9 mouse cellular contexts compared by ENCODE assay signal in genomic region chr17:62862298-62862999, GRCm38 (mm10). TPM values are rescaled to one million over a fixed set of nuclear protein-coding genes. Genes with fewer than 3 reads are reported as not detected.
A peak's percentile ranks its signal among the peaks of the same experiment; 100 is the strongest.
DNase-seq lines count a peak whose midpoint lies in the region; ATAC-seq lines count a peak whose summit lies in the region.
"Had no signal": no experiment of that assay in that cellular context is flagged by ENCODE, and none has a peak within 500 bp of the region (broad histone marks: within the 10 kb centered on the region; RNA-seq: fewer than 3 reads in every experiment).

No protein-coding gene starts in this region.

- ATAC-seq in forebrain, embryonic 11.5 days (replicated peaks; ENCODE audit: low FRiP score): peak; percentile 71
- ATAC-seq in hindbrain, embryonic 14.5 days (ENCODE audit: low FRiP score): peak; percentile 69; the same call in 1 of the 2 replicates

- no peaks in the 10 kb centered on the region; the same call in 1 of the 2 replicates for H3K27me3 ChIP-seq in forebrain, embryonic 11.5 days (ENCODE audit: control insufficient read depth, insufficient read depth, low read length)
- H3K27me3 ChIP-seq in hindbrain, embryonic 14.5 days (ENCODE audit: control insufficient read depth, insufficient read depth, low read length): no peaks in the 10 kb centered on the region
- peaks cover 32% of the 10 kb centered on the region for H3K27me3 ChIP-seq in midbrain, embryonic 10.5 days (ENCODE audit: low read depth, poor library complexity, severe bottlenecking)

- no peaks in the 10 kb centered on the region for H3K9me3 ChIP-seq in forebrain, embryonic 11.5 days (ENCODE audit: control insufficient read depth, low read length)
- H3K9me3 ChIP-seq in hindbrain, embryonic 14.5 days (ENCODE audit: control insufficient read depth, low read length): no peaks in the 10 kb centered on the region
- peaks cover 5% of the 10 kb centered on the region; the same call in 1 of the 2 replicates for H3K9me3 ChIP-seq in midbrain, embryonic 10.5 days (replicated peaks)

- peak overlapping the region; percentile 24; the same call in 1 of the 2 replicates for H3K4me2 ChIP-seq in forebrain, embryonic 11.5 days (ENCODE audit: low read depth, low read length, severe bottlenecking)
- peak overlapping the region; percentile 28 for H3K4me2 ChIP-seq in hindbrain, embryonic 14.5 days (replicated peaks)

- no peak overlapping the region for H3K4me3 ChIP-seq in forebrain, embryonic 11.5 days (ENCODE audit: low read depth, low read length)
- no peak overlapping the region for H3K4me3 ChIP-seq in hindbrain, embryonic 14.5 days (replicated peaks; ENCODE audit: low read length)
- H3K4me3 ChIP-seq in midbrain, embryonic 10.5 days: peak overlapping the region; percentile 30; the same call in 1 of the 2 replicates

- WGBS in forebrain, embryonic 11.5 days: 38% methylated on average over 12 of the region's 12 CpGs
- 26% methylated on average over 12 of the region's 12 CpGs for WGBS in hindbrain, embryonic 14.5 days
- 41% methylated on average over 12 of the region's 12 CpGs for WGBS in midbrain, embryonic 10.5 days

- peak; percentile 10 to 17 for DNase-seq in heart, adult 9 months (ENCODE audit: low spot score in 2 of 2)
- no peak for DNase-seq in heart, adult 11 months
- DNase-seq in ES-CJ7 (ENCODE audit: low read depth, low spot score): peak; percentile 11
- DNase-seq in forebrain, embryonic 11.5 days (ENCODE audit: low spot score): peak; percentile 54
- DNase-seq in hindbrain, embryonic 14.5 days (ENCODE audit: low spot score): no peak
- DNase-seq in midbrain, embryonic 10.5 days (ENCODE audit: low spot score): peak; percentile 48
- DNase-seq in thymus, postnatal 4 days: peak; percentile 21
- no peak for DNase-seq in kidney, adult 9 months

- no peak overlapping the region; the same call in 1 of the 2 replicates for H3K27ac ChIP-seq in forebrain, embryonic 11.5 days (ENCODE audit: low read depth, low read length)
- peak overlapping the region; percentile 12; the same call in 1 of the 2 replicates for H3K27ac ChIP-seq in hindbrain, embryonic 14.5 days
- peak overlapping the region; percentile 80 for H3K27ac ChIP-seq in midbrain, embryonic 10.5 days (replicated peaks)

- 0 out of 2 replicates have a peak, but pooled peaks cover 4% of the 10 kb centered on the region for H3K4me1 ChIP-seq in forebrain, embryonic 11.5 days (replicated peaks; ENCODE audit: control insufficient read depth, insufficient read depth, low read length)
- H3K4me1 ChIP-seq in hindbrain, embryonic 14.5 days (replicated peaks; ENCODE audit: control insufficient read depth, insufficient read depth, low read length): peaks cover 17% of the 10 kb centered on the region
- peaks cover 52% of the 10 kb centered on the region for H3K4me1 ChIP-seq in midbrain, embryonic 10.5 days

- no peaks in the 10 kb centered on the region for H3K36me3 ChIP-seq in forebrain, embryonic 11.5 days (ENCODE audit: control insufficient read depth, insufficient read depth, low read length)
- no peaks in the 10 kb centered on the region for H3K36me3 ChIP-seq in hindbrain, embryonic 14.5 days (replicated peaks; ENCODE audit: control insufficient read depth, insufficient read depth)
- peaks cover 28% of the 10 kb centered on the region for H3K36me3 ChIP-seq in midbrain, embryonic 10.5 days
- H3K36me3 ChIP-seq: G1E had no signal

- 0 out of 2 replicates have a peak overlapping the region, but pooled peaks have one; percentile 20 for H3K9ac ChIP-seq in forebrain, embryonic 11.5 days (ENCODE audit: low read length)
- no peak overlapping the region for H3K9ac ChIP-seq in hindbrain, embryonic 14.5 days

RNA-seq across cellular contexts. Expression of gene Efna5, which starts 18.7 kb away (rescaled TPM):
- 40.5 and 42.2 TPM in 2 replicates for polyA plus RNA-seq in forebrain, embryonic 11.5 days (2014; fragmentation: Nextera tagmentation; extraction: Ambion mirVana)
- polyA plus RNA-seq in hindbrain, embryonic 14.5 days (2014; fragmentation: Nextera tagmentation; extraction: Ambion mirVana): 36.2 and 45.2 TPM in 2 replicates
- polyA plus RNA-seq in midbrain, embryonic 10.5 days (2016; fragmentation: Nextera tagmentation; extraction: Ambion mirVana): 58.8 and 80.0 TPM in 2 replicates
- polyA plus RNA-seq: G1E had no signal

Comparison
In these comparisons a context has a peak if more than half of its experiments do, and no peak if none do; other contexts are left out.
1. DNase-seq: peak in heart, adult 9 months (2 of 2), ES-CJ7 (single experiment), forebrain, embryonic 11.5 days (single experiment), midbrain, embryonic 10.5 days (single experiment) and thymus, postnatal 4 days (single experiment); none in heart, adult 11 months (single experiment), hindbrain, embryonic 14.5 days (single experiment) and kidney, adult 9 months (single experiment).